ENCODE assay signal across 8 mouse cellular contexts in the genomic region with DNA sequence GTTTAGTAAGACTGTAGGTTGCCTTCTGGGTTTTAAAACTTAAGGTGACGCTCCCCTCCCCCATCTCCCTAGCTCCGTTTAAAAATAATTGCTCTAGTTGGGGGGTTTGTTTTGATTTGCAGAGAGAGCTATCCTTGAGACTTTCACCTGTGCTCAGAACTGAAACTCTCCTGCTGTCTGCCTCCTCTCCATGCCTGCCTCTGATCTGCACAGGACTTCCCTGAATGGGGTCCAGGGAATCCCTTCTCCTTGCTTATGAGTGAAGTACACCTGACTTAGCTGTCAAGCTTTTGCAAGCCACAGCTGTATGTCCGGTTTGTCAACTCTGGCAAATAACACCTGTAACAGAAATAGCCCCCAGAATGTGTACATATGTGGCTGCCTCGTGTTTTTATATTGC. TPM values are rescaled to one million over a fixed set of nuclear protein-coding genes. Genes with fewer than 3 reads are reported as not detected.
DNase-seq lines count a peak whose midpoint lies in the region; ATAC-seq and TF ChIP-seq lines count a peak whose summit lies in the region.

No protein-coding gene starts in this region.

- ATAC-seq in neural tube, embryonic 11.5 days (ENCODE audit: insufficient read depth, low FRiP score, low TSS enrichment) = no peak
- peak; percentile 33; the same call in 1 of the 2 replicates for ATAC-seq in erythroid progenitor cell, adult 5-6 weeks (replicated peaks; ENCODE audit: low FRiP score, poor library complexity, severe bottlenecking)

- TF ChIP-seq CTCF in kidney, adult 2 months (conservative IDR thresholded peaks at IDR 0.05; ENCODE audit: insufficient read depth, insufficient read length, low read depth, low read length) = no peak

- no peak overlapping the region for H3K9ac ChIP-seq in neural tube, embryonic 11.5 days (ENCODE audit: low read length)

- no peak for DNase-seq in neural tube, embryonic 11.5 days (ENCODE audit: low spot score)
- DNase-seq in neural tube, embryonic 10.5 days (ENCODE audit: extremely low spot score, low spot score) = no peak
- DNase-seq in kidney, adult 2 months = no peak
- DNase-seq in lung, postnatal 25 days (ENCODE audit: low spot score) = peak; percentile 1
- peak; percentile 27 for DNase-seq in thymus, postnatal 4 days
- no peak for DNase-seq in layer of hippocampus, postnatal 25 days (ENCODE audit: extremely low spot score in 1 of 2, low spot score in 1 of 2)
- DNase-seq in layer of hippocampus, adult 9-10 months (ENCODE audit: low spot score) = no peak

- no peaks in the 10 kb centered on the region for H3K9me3 ChIP-seq in neural tube, embryonic 11.5 days (ENCODE audit: control insufficient read depth, low read length)

- peaks cover 9% of the 10 kb centered on the region for H3K4me1 ChIP-seq in neural tube, embryonic 11.5 days (ENCODE audit: control insufficient read depth, insufficient read depth, low read length)
- peaks cover 3% of the 10 kb centered on the region; the same call in 1 of the 2 replicates for H3K4me1 ChIP-seq in kidney, adult 2 months (ENCODE audit: control insufficient read depth, insufficient read depth, low read length)

- H3K4me2 ChIP-seq in neural tube, embryonic 11.5 days (ENCODE audit: low read depth) = peak overlapping the region; percentile 92

- no peak overlapping the region for H3K27ac ChIP-seq in neural tube, embryonic 11.5 days (ENCODE audit: low read depth, low read length)
- peak overlapping the region; percentile 98 for H3K27ac ChIP-seq in kidney, adult 2 months (ENCODE audit: insufficient read depth, low read depth, low read length)

- WGBS in neural tube, embryonic 11.5 days = 45% methylated on average over 4 of the region's 4 CpGs
- 14% methylated on average over 4 of the region's 4 CpGs for WGBS in kidney, adult 2 months

- no peaks in the 10 kb centered on the region for H3K27me3 ChIP-seq in neural tube, embryonic 11.5 days (ENCODE audit: control insufficient read depth, insufficient read depth, low read length)
- no peaks in the 10 kb centered on the region for H3K27me3 ChIP-seq in kidney, adult 2 months (replicated peaks; ENCODE audit: control insufficient read depth, insufficient read depth, low read length)

- no peak overlapping the region for H3K4me3 ChIP-seq in neural tube, embryonic 11.5 days (ENCODE audit: low read depth, low read length)
- H3K4me3 ChIP-seq in kidney, adult 2 months (ENCODE audit: insufficient read depth, low read depth, low read length) = peak overlapping the region; percentile 89

- no peaks in the 10 kb centered on the region for H3K36me3 ChIP-seq in neural tube, embryonic 11.5 days (ENCODE audit: control insufficient read depth, insufficient read depth, low read length)
- no peaks in the 10 kb centered on the region for H3K36me3 ChIP-seq in kidney, adult 2 months (ENCODE audit: control insufficient read depth, insufficient read depth, low read length)

- TF ChIP-seq POLR2A in kidney, adult 2 months (IDR thresholded peaks at IDR 0.05; ENCODE audit: low read depth, low read length) = no peak

RNA-seq across cellular contexts. Expression of a gene that starts 1.4 kb away (rescaled TPM):
- polyA plus RNA-seq in neural tube, embryonic 11.5 days (2014; fragmentation: Nextera tagmentation; extraction: Ambion mirVana) = 14.0 and 14.3 TPM in 2 replicates
- 58.0 and 58.7 TPM in 2 replicates for total RNA-seq in erythroid progenitor cell, adult 5-6 weeks (2015; ENCODE audit: low replicate concordance)
- 13.6 and 15.8 TPM in 2 replicates for total RNA-seq in erythroid progenitor cell, adult 5-6 weeks (2017; ENCODE audit: low replicate concordance)
- 395 and 466 TPM in 2 replicates for polyA plus RNA-seq in kidney, adult 2 months (2012; rRNA removed)
- 10 to 100 TPM; 31.1 to 32.4 TPM for total RNA-seq in layer of hippocampus, postnatal 25 days (2021)

RNA-seq across cellular contexts. Expression of a gene that starts 10.9 kb away (rescaled TPM):
- 933 and 940 TPM in 2 replicates for polyA plus RNA-seq in neural tube, embryonic 11.5 days (2014; fragmentation: Nextera tagmentation; extraction: Ambion mirVana)
- not detected in 2 replicates for total RNA-seq in erythroid progenitor cell, adult 5-6 weeks (2015; ENCODE audit: low replicate concordance)
- total RNA-seq in erythroid progenitor cell, adult 5-6 weeks (2017; ENCODE audit: low replicate concordance) = not detected in 2 replicates
- 3.9 and 6.5 TPM in 2 replicates for polyA plus RNA-seq in kidney, adult 2 months (2012; rRNA removed)
- 100 to 1,000 TPM; 109 to 116 TPM for total RNA-seq in layer of hippocampus, postnatal 25 days (2021)

Comparison
In these comparisons a context has a peak if more than half of its experiments do, and no peak if none do; other contexts are left out.
1. DNase-seq: peak in lung, postnatal 25 days (single experiment) and thymus, postnatal 4 days (single experiment); none in neural tube, embryonic 11.5 days (single experiment), neural tube, embryonic 10.5 days (single experiment), kidney, adult 2 months (single experiment), layer of hippocampus, postnatal 25 days (0 of 2) and layer of hippocampus, adult 9-10 months (single experiment).
2. RNA of a gene that starts 10.9 kb away (total RNA-seq): 109 to 116 TPM in layer of hippocampus, postnatal 25 days; not detected in erythroid progenitor cell, adult 5-6 weeks; every median in the first group is over 100 times any median in the second.